Mouse (Mus musculus) testis, adult 2 months (tissue): ENCODE results near the gene Fundc2.

ENCODE experiments used
- CTCF ChIP-seq: fragments of 200-500 bp; IDR thresholded peaks from 2 replicates; pipeline ENCODE4 v1.5.1; 2012; ENCODE audit warnings: low read depth, mild to moderate bottlenecking, inconsistent platforms, low read length, moderate library complexity; ENCODE audit not compliant: control insufficient read depth, insufficient read depth, insufficient replicate concordance
- POLR2A ChIP-seq: fragments of 200-500 bp; IDR thresholded peaks from 2 replicates; pipeline ENCODE4 v1.6.1; 2012; ENCODE audit warnings: low read depth, mild to moderate bottlenecking, inconsistent platforms, low read length, moderate library complexity; ENCODE audit not compliant: control insufficient read depth

GRCm38 (mm10) chrX:75403350-75403749, 21.2 kb downstream of the Fundc2 start:
- TF ChIP-seq CTCF: no peak
- no peak for TF ChIP-seq POLR2A
